Mouse (Mus musculus) urinary bladder, postnatal 14 days (tissue): ENCODE measurements around the gene Gna13.

Experiments used
- DNase-seq: peaks from one replicate; pipeline ENCODE4 v3.0.0; 2021; ENCODE audit warnings: low spot score

Gene Gna13

GRCm38 (mm10) chr11:109375412-109375811 lies 12.8 kb downstream of the Gna13 start:
- no peak for DNase-seq

- no peak for DNase-seq
Observed at GRCm38 (mm10) chr11:109376484-109377143, 14.0 kb downstream of the Gna13 start.

- DNase-seq: no peak
Observed at GRCm38 (mm10) chr11:109377477-109377876, 14.8 kb downstream of the Gna13 start.

- no peak for DNase-seq
Observed at GRCm38 (mm10) chr11:109378051-109378450, 15.4 kb downstream of the Gna13 start.

- no peak for DNase-seq
Observed at GRCm38 (mm10) chr11:109380662-109381061, 18.0 kb downstream of the Gna13 start.

- DNase-seq: no peak
Observed at GRCm38 (mm10) chr11:109385296-109385695, 22.7 kb downstream of the Gna13 start.

- DNase-seq: no peak
Observed at GRCm38 (mm10) chr11:109389046-109389445, 26.4 kb downstream of the Gna13 start.

GRCm38 (mm10) chr11:109391200-109391599 lies 28.6 kb downstream of the Gna13 start:
- DNase-seq: no peak

GRCm38 (mm10) chr11:109391760-109392159 lies 29.1 kb downstream of the Gna13 start:
- no peak for DNase-seq

- DNase-seq: no peak
Observed at GRCm38 (mm10) chr11:109392601-109393000, 30.0 kb downstream of the Gna13 start.

- no peak for DNase-seq
Observed at GRCm38 (mm10) chr11:109394758-109395157, 32.1 kb downstream of the Gna13 start.

- DNase-seq: no peak
Observed at GRCm38 (mm10) chr11:109395291-109395690, 32.7 kb downstream of the Gna13 start.

- no peak for DNase-seq
Observed at GRCm38 (mm10) chr11:109406431-109406830, 43.8 kb downstream of the Gna13 start.

- DNase-seq: no peak
Observed at GRCm38 (mm10) chr11:109410197-109410980, 47.8 kb downstream of the Gna13 start.

GRCm38 (mm10) chr11:109413617-109414016 lies 51.0 kb downstream of the Gna13 start, which contains the start of gene 9930022D16Rik:
Gene 9930022D16Rik, plus strand, starts transcription at chr11:109413917.
- DNase-seq: no peak

GRCm38 (mm10) chr11:109414802-109415201 lies 52.2 kb downstream of the Gna13 start:
- no peak for DNase-seq

GRCm38 (mm10) chr11:109416709-109417420 lies 54.2 kb downstream of the Gna13 start:
- DNase-seq: no peak

- DNase-seq: no peak
Observed at GRCm38 (mm10) chr11:109417472-109418040, 54.9 kb downstream of the Gna13 start.

GRCm38 (mm10) chr11:109419461-109419860 lies 56.8 kb downstream of the Gna13 start:
- DNase-seq: no peak

GRCm38 (mm10) chr11:109419961-109420566 lies 57.4 kb downstream of the Gna13 start:
- no peak for DNase-seq

- DNase-seq: no peak
Observed at GRCm38 (mm10) chr11:109420567-109420962, 57.9 kb downstream of the Gna13 start.

GRCm38 (mm10) chr11:109421205-109421604 lies 58.6 kb downstream of the Gna13 start:
- DNase-seq: no peak
